Mouse (Mus musculus): ENCODE data around the gene Entpd3. TPM values are rescaled to one million over a fixed set of nuclear protein-coding genes. Genes with fewer than 3 reads are reported as not detected.

Entpd3 gene
- polyA plus RNA-seq, 1 experiment from 2014 or later = 0.66 TPM

GRCm38 (mm10) chr9:120595306-120595705 lies 55.7 kb downstream of the Entpd3 start:
- WGBS (ENCODE audit: insufficient replicate concordance) = 73% methylated on average over 4 of the region's 4 CpGs
- no peaks in the 10 kb centered on the region for H3K36me3 ChIP-seq (ENCODE audit: control insufficient read depth, insufficient read depth, low read length)
- no peak overlapping the region for H3K9ac ChIP-seq (ENCODE audit: low read depth, low read length)
- no peak for ATAC-seq (replicated peaks; ENCODE audit: insufficient number of reproducible peaks, low FRiP score, low TSS enrichment)
- no peak overlapping the region for H3K27ac ChIP-seq (ENCODE audit: low read depth, low read length)
- no peaks in the 10 kb centered on the region for H3K9me3 ChIP-seq (replicated peaks; ENCODE audit: control insufficient read depth, low read length)
- no peak overlapping the region for H3K4me3 ChIP-seq (ENCODE audit: low read depth, low read length)
- no peak overlapping the region for H3K4me2 ChIP-seq
- no peaks in the 10 kb centered on the region for H3K27me3 ChIP-seq (ENCODE audit: control insufficient read depth, insufficient read depth, low read length)
- no peaks in the 10 kb centered on the region for H3K4me1 ChIP-seq (ENCODE audit: control insufficient read depth, insufficient read depth, low read length)

GRCm38 (mm10) chr9:120601488-120602171 lies 62.0 kb downstream of the Entpd3 start:
- H3K27ac ChIP-seq (ENCODE audit: low read depth, low read length) = no peak overlapping the region
- H3K4me3 ChIP-seq (ENCODE audit: low read depth, low read length) = no peak overlapping the region
- no peaks in the 10 kb centered on the region for H3K27me3 ChIP-seq (ENCODE audit: control insufficient read depth, insufficient read depth, low read length)
- no peaks in the 10 kb centered on the region for H3K36me3 ChIP-seq (ENCODE audit: control insufficient read depth, insufficient read depth, low read length)
- no peaks in the 10 kb centered on the region for H3K9me3 ChIP-seq (replicated peaks; ENCODE audit: control insufficient read depth, low read length)
- H3K9ac ChIP-seq (ENCODE audit: low read depth, low read length) = no peak overlapping the region
- WGBS (ENCODE audit: insufficient replicate concordance) = 23% methylated on average over 17 of the region's 17 CpGs
- peak overlapping the region; percentile 25; the same call in 1 of the 2 replicates for H3K4me2 ChIP-seq
- peaks cover 6% of the 10 kb centered on the region; the same call in 1 of the 2 replicates for H3K4me1 ChIP-seq (ENCODE audit: control insufficient read depth, insufficient read depth, low read length)
- peak; percentile 68 for ATAC-seq (replicated peaks; ENCODE audit: insufficient number of reproducible peaks, low FRiP score, low TSS enrichment)

GRCm38 (mm10) chr9:120602172-120602838 lies 62.7 kb downstream of the Entpd3 start:
- Histone ChIP-seq H3K4me3 (ENCODE audit: low read depth, low read length) (no peak overlapping the region), H3K27me3 (ENCODE audit: control insufficient read depth, insufficient read depth, low read length) (no peaks in the 10 kb centered on the region), H3K4me2 (peak overlapping the region; percentile 25), H3K36me3 (ENCODE audit: control insufficient read depth, insufficient read depth, low read length) (no peaks in the 10 kb centered on the region), H3K27ac (ENCODE audit: low read depth, low read length) (no peak overlapping the region), H3K9ac (ENCODE audit: low read depth, low read length) (no peak overlapping the region), H3K9me3 (replicated peaks; ENCODE audit: control insufficient read depth, low read length) (no peaks in the 10 kb centered on the region; the same call in 1 of the 2 replicates), H3K4me1 (ENCODE audit: control insufficient read depth, insufficient read depth, low read length) (peaks cover 6% of the 10 kb centered on the region; the same call in 1 of the 2 replicates)
- WGBS (ENCODE audit: insufficient replicate concordance) = 55% methylated on average over 17 of the region's 17 CpGs
- peak; percentile 31; the same call in 1 of the 2 replicates for ATAC-seq (replicated peaks; ENCODE audit: insufficient number of reproducible peaks, low FRiP score, low TSS enrichment)

- H3K36me3 ChIP-seq (ENCODE audit: control insufficient read depth, insufficient read depth, low read length) = no peaks in the 10 kb centered on the region
- 0 out of 2 replicates have a peak overlapping the region, but pooled peaks have one; percentile 3 for H3K4me3 ChIP-seq (ENCODE audit: low read depth, low read length)
- no peak overlapping the region for H3K27ac ChIP-seq (ENCODE audit: low read depth, low read length)
- peak overlapping the region; percentile 25 for H3K4me2 ChIP-seq
- H3K9me3 ChIP-seq (replicated peaks; ENCODE audit: control insufficient read depth, low read length) = peaks cover 5% of the 10 kb centered on the region
- H3K4me1 ChIP-seq (ENCODE audit: control insufficient read depth, insufficient read depth, low read length) = peaks cover 6% of the 10 kb centered on the region; the same call in 1 of the 2 replicates
- H3K9ac ChIP-seq (ENCODE audit: low read depth, low read length) = 0 out of 2 replicates have a peak overlapping the region, but pooled peaks have one; percentile 18
- peak; percentile 68 for ATAC-seq (replicated peaks; ENCODE audit: insufficient number of reproducible peaks, low FRiP score, low TSS enrichment)
- 4% methylated on average over 23 of the region's 23 CpGs for WGBS (ENCODE audit: insufficient replicate concordance)
- H3K27me3 ChIP-seq (ENCODE audit: control insufficient read depth, insufficient read depth, low read length) = no peaks in the 10 kb centered on the region
Observed at GRCm38 (mm10) chr9:120602839-120603511, 63.4 kb downstream of the Entpd3 start.

- Histone ChIP-seq H3K36me3 (ENCODE audit: control insufficient read depth, insufficient read depth, low read length) (no peaks in the 10 kb centered on the region), H3K4me2 (peak overlapping the region; percentile 25), H3K4me3 (ENCODE audit: low read depth, low read length) (0 out of 2 replicates have a peak overlapping the region, but pooled peaks have one; percentile 3), H3K4me1 (ENCODE audit: control insufficient read depth, insufficient read depth, low read length) (peaks cover 6% of the 10 kb centered on the region; the same call in 1 of the 2 replicates), H3K9ac (ENCODE audit: low read depth, low read length) (no peak overlapping the region), H3K27me3 (ENCODE audit: control insufficient read depth, insufficient read depth, low read length) (no peaks in the 10 kb centered on the region), H3K9me3 (replicated peaks; ENCODE audit: control insufficient read depth, low read length) (peaks cover 10% of the 10 kb centered on the region), H3K27ac (ENCODE audit: low read depth, low read length) (no peak overlapping the region)
- 25% methylated on average over 10 of the region's 10 CpGs for WGBS (ENCODE audit: insufficient replicate concordance)
- ATAC-seq (replicated peaks; ENCODE audit: insufficient number of reproducible peaks, low FRiP score, low TSS enrichment) = no peak
Observed at GRCm38 (mm10) chr9:120603512-120603908, 63.9 kb downstream of the Entpd3 start.

GRCm38 (mm10) chr9:120603956-120604355 lies 64.3 kb downstream of the Entpd3 start:
- no peak overlapping the region for H3K9ac ChIP-seq (ENCODE audit: low read depth, low read length)
- 33% methylated on average over 12 of the region's 12 CpGs for WGBS (ENCODE audit: insufficient replicate concordance)
- ATAC-seq (replicated peaks; ENCODE audit: insufficient number of reproducible peaks, low FRiP score, low TSS enrichment) = no peak
- no peaks in the 10 kb centered on the region for H3K36me3 ChIP-seq (ENCODE audit: control insufficient read depth, insufficient read depth, low read length)
- peak overlapping the region; percentile 25 for H3K4me2 ChIP-seq
- H3K4me3 ChIP-seq (ENCODE audit: low read depth, low read length) = no peak overlapping the region
- H3K4me1 ChIP-seq (ENCODE audit: control insufficient read depth, insufficient read depth, low read length) = peaks cover 6% of the 10 kb centered on the region; the same call in 1 of the 2 replicates
- peaks cover 10% of the 10 kb centered on the region for H3K9me3 ChIP-seq (replicated peaks; ENCODE audit: control insufficient read depth, low read length)
- no peaks in the 10 kb centered on the region for H3K27me3 ChIP-seq (ENCODE audit: control insufficient read depth, insufficient read depth, low read length)
- no peak overlapping the region for H3K27ac ChIP-seq (ENCODE audit: low read depth, low read length)

GRCm38 (mm10) chr9:120611055-120611454 lies 71.4 kb downstream of the Entpd3 start:
- no peak overlapping the region for H3K4me2 ChIP-seq
- H3K4me3 ChIP-seq (ENCODE audit: low read depth, low read length) = no peak overlapping the region
- no peaks in the 10 kb centered on the region for H3K4me1 ChIP-seq (ENCODE audit: control insufficient read depth, insufficient read depth, low read length)
- no peak overlapping the region for H3K27ac ChIP-seq (ENCODE audit: low read depth, low read length)
- H3K9ac ChIP-seq (ENCODE audit: low read depth, low read length) = no peak overlapping the region
- no peaks in the 10 kb centered on the region for H3K27me3 ChIP-seq (ENCODE audit: control insufficient read depth, insufficient read depth, low read length)
- H3K36me3 ChIP-seq (ENCODE audit: control insufficient read depth, insufficient read depth, low read length) = no peaks in the 10 kb centered on the region
- ATAC-seq (replicated peaks; ENCODE audit: insufficient number of reproducible peaks, low FRiP score, low TSS enrichment) = no peak
- H3K9me3 ChIP-seq (replicated peaks; ENCODE audit: control insufficient read depth, low read length) = peaks cover 10% of the 10 kb centered on the region

- 84% methylated on average over 6 of the region's 6 CpGs for WGBS (ENCODE audit: insufficient replicate concordance)
- Histone ChIP-seq H3K9ac (ENCODE audit: low read depth, low read length) (no peak overlapping the region), H3K36me3 (ENCODE audit: control insufficient read depth, insufficient read depth, low read length) (no peaks in the 10 kb centered on the region), H3K4me2 (no peak overlapping the region), H3K4me3 (ENCODE audit: low read depth, low read length) (no peak overlapping the region), H3K27me3 (ENCODE audit: control insufficient read depth, insufficient read depth, low read length) (no peaks in the 10 kb centered on the region), H3K4me1 (ENCODE audit: control insufficient read depth, insufficient read depth, low read length) (no peaks in the 10 kb centered on the region), H3K9me3 (replicated peaks; ENCODE audit: control insufficient read depth, low read length) (no peaks in the 10 kb centered on the region), H3K27ac (ENCODE audit: low read depth, low read length) (no peak overlapping the region)
- ATAC-seq (replicated peaks; ENCODE audit: insufficient number of reproducible peaks, low FRiP score, low TSS enrichment) = no peak
Observed at GRCm38 (mm10) chr9:120614059-120614458, 74.4 kb downstream of the Entpd3 start.

Data from heart, embryonic 11.5 days (tissue).